Mouse (Mus musculus): ENCODE data around the gene Adora3.

The Adora3 gene

GRCm38 (mm10) chr3:105873451-105874445 is 3.1 kb downstream of the Adora3 start:
- ATAC-seq (ENCODE audit: insufficient number of reproducible peaks, low FRiP score, low TSS enrichment) = no peak

DNA sequence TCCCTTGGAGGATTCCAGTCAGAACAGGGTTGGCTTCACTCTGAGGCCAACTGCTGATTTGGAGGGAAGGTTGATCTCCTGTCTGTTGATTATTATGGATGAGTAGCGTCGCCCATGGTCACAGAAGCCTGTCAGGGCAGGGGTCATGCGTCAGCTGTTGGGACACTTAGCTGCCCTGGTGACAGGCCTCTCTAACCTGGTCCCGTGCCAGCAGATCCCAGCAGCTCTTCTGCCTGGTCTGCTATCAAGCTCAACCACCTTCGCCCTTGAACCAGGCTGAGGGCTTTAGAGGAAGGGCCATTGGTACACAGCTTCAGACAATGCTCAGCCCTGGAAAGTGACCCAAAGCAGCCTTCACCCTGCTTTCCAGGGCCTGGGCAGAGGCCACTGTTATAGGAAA is 5.4 kb downstream of the Adora3 start:
- no peak for ATAC-seq (ENCODE audit: insufficient number of reproducible peaks, low FRiP score, low TSS enrichment)

- ATAC-seq (ENCODE audit: insufficient number of reproducible peaks, low FRiP score, low TSS enrichment) = no peak
These were observed 6.7 kb downstream of the Adora3 start for GRCm38 (mm10) chr3:105877252-105877803.

- no peak for ATAC-seq (ENCODE audit: insufficient number of reproducible peaks, low FRiP score, low TSS enrichment)
These were observed 7.3 kb downstream of the Adora3 start for GRCm38 (mm10) chr3:105877919-105878318.

DNA sequence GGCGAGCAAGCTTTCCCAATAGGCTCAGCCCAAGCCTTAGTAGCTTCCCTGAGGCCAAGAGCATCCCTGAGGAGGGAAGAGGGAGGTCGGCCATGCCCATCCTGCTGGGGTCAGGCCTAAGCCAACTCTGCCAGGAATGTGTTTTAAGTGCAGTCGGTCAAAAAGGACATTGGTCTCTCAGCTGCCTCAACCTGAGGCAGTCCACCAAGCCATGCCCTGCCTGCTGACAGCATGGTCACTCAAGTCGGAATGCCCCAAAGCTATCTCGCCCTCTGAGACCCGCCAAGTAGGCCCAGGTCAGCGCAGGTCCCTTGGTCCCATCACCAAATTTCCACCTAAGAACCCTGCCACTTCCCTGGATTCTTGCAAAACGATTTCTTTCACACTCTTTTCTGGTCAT is 8.1 kb downstream of the Adora3 start:
- no peak for ATAC-seq (ENCODE audit: insufficient number of reproducible peaks, low FRiP score, low TSS enrichment)

DNA sequence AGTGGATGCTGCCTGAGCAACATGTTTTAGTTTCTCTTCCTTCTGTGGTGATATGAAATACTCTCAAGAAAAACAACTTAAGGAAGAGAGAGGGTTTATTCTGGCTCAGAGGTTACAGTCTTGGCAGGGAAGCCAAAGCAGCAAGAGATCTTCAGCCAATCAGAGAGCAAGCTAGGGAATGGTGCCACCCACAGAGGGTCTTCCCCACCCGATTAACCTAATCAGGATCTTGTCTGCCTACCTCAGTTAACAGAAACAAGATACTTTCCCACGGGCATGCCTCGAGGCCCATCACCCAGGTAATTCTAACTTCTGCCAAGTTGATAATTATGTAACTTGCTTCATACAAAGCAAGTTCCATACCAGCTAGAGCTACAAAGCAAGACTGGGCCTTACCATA is 9.8 kb downstream of the Adora3 start:
- no peak for ATAC-seq (ENCODE audit: insufficient number of reproducible peaks, low FRiP score, low TSS enrichment)

DNA sequence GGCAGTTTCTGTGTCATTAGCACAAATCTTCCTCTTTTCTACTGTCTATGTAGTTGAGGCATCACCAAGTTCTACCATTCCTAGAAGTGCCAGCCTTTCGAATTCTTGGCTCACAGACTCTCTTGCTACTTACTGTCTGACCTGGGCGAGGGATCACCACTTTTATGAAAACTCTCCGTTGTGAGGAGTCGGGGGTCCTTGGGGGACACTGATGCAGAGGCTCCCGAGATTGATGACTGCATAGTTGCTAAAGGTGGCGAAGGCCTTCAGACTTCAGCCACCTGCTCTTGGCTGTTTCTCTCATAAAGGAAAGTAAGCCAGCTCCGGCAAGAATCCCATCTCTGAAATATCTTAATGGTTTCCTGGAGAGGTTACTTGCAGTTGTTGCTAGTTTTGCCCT is 11.4 kb downstream of the Adora3 start:
- no peak for ATAC-seq (ENCODE audit: insufficient number of reproducible peaks, low FRiP score, low TSS enrichment)

DNA sequence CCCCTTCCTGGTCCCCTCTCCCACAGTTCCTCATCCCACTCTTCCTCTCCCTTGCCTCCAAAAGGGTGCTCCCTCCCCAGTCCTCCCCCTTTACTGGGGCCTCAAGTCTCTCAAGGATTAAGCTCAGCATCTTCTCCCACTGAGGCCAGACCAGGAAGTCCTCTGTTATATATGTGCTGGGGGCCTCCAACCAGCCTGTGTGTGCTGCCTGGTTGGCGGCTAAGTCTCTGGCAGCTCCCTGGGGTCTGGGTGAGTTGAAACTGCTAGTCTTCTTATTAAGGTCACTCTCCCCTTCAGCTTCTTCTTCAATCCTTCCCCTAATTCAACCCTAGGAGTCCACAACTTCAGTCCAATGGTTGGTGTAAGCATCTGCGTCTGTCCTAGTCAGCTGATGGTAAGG is 12.5 kb downstream of the Adora3 start:
- no peak for ATAC-seq (ENCODE audit: insufficient number of reproducible peaks, low FRiP score, low TSS enrichment)

GRCm38 (mm10) chr3:105888961-105889360 is 18.3 kb downstream of the Adora3 start:
- ATAC-seq (ENCODE audit: insufficient number of reproducible peaks, low FRiP score, low TSS enrichment) = no peak

- no peak for ATAC-seq (ENCODE audit: insufficient number of reproducible peaks, low FRiP score, low TSS enrichment)
These were observed 19.6 kb downstream of the Adora3 start for GRCm38 (mm10) chr3:105890220-105890619.

GRCm38 (mm10) chr3:105891141-105891540 is 20.5 kb downstream of the Adora3 start:
- no peak for ATAC-seq (ENCODE audit: insufficient number of reproducible peaks, low FRiP score, low TSS enrichment)

GRCm38 (mm10) chr3:105891760-105892571 is 21.3 kb downstream of the Adora3 start:
- no peak for ATAC-seq (ENCODE audit: insufficient number of reproducible peaks, low FRiP score, low TSS enrichment)

DNA sequence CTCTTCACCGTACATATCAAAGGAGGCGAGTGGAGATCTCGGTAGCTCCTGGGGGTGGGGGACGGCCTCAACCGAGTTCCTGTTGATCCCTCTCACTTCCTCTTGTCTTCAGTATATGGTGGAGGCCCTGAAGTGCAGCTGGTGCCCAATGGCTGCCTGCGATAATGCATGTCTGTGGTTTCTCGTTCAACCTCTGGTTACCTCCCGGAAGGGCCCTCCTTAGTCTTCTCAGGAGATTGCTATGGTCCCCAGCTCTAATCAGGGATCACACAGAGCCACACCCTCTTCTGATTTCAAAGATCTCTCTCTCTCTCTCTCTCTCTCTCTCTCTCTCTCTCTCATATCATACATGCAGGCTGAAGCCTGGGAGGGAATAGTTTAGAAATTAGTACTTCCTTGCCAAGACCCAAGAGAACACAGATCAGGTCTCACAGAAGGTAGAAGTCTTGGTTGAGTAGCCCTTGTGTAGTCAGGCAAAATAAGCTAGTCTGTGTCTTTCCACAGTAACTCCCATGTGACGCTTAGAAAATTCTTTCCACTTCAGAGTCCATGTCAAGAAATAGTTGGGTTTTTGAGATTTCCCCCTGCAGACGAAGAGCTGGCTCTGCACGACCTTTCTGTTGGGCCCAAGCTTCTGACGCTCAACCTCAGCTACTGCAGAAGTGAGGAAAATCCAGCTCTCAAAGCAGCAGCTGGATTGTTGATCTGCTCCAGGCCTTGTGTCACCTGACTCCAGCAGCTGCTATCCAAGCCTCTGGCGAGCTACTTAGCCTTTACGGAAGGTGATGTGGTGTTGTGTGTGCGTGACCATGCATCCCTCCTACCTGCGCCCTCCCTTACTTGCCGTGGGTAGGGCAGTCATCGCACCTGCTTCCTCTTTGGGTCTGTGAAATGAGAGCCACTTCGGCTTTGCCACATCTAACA is 22.2 kb downstream of the Adora3 start:
- no peak for ATAC-seq (ENCODE audit: insufficient number of reproducible peaks, low FRiP score, low TSS enrichment)

DNA sequence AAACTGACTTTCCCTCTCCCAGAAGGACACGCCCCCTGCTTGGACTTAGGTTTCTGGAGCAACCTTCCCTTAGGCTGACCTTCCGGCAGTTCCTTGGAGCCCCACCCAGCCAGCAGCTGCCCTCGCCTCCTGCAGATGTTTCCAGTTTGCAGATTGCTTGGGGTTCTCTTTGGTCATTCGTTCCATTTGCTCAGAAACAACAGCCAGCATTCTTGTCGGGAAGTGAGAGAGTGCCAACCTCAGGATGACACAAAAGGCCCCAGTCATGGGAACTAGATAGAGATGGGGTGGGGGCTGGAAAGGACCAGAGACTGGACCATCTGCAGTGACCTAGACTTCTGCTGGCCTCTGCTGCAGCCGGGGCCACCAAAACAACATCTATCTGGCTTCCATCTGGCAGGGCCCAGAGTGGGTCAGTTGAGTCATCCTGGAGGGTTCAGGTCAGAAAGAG is 23.3 kb downstream of the Adora3 start:
- ATAC-seq (ENCODE audit: insufficient number of reproducible peaks, low FRiP score, low TSS enrichment) = no peak

DNA sequence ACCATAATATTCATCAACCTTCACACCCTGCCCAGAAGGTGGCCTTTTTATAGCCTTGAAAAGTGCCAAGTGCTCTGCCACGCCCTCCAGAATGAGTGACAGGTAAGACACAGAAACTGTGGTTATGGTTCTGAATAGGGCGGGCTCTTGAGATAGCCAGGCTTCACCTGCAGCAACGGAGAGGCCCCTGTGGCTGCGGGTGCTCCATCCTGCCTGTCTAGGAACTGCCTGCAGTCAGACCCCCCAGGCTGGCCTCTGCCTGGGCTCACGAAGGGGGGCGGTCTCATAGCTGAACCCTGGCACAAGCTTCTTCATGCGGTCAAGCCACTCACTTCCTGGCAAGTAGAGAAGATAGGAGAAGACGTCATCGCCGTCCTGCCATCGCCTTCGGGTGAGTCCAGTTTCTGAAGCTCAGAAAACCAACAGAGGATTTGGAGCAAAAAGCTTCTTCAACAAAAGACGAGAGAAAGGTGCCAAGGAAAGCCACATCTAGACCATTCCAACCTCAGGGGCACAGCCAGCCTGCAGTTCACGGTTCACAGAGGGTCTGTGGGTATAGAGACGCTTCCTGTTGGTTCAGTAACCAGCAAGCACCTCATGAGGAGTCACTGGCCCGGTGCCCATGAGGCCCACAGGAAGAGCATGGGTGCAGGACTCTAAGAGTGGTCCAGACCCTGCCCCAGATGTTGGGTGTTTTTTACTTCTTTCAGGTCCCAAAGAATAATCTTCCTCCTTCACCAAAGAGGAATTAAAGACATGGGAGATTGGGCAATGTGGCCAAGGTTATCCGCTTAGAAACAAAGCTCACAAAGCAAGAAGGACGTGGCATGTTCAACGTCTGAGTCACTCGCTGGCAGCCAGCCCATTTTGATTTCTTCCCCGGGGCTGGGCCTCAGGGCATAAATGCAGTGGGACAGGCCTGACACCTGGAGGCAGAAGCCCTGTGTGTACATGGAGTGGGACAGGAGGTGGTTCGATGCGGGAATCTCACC is 24.2 kb downstream of the Adora3 start:
- no peak for ATAC-seq (ENCODE audit: insufficient number of reproducible peaks, low FRiP score, low TSS enrichment)

- no peak for ATAC-seq (ENCODE audit: insufficient number of reproducible peaks, low FRiP score, low TSS enrichment)
These were observed 26.2 kb downstream of the Adora3 start for GRCm38 (mm10) chr3:105896811-105897210.

DNA sequence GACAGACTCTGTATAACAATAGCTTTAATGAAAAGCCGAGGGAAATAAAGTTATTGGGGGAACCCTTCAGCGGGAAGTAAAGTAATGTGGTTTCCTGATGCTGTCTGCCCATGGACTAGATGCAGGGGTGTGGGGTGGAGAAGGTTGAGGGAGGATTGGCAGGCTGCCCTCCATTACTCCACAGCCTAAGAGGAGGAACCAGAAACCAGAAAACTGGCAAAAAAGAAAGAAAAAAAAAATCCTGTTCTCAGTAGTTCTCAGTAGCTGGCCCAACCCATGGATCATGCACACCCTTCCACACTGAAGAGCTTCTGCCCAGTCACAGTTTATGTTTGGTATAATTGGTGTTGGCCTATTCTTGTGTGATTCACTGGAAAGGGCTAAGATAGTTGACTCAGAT is 27.7 kb downstream of the Adora3 start:
- no peak for ATAC-seq (ENCODE audit: insufficient number of reproducible peaks, low FRiP score, low TSS enrichment)

- no peak for ATAC-seq (ENCODE audit: insufficient number of reproducible peaks, low FRiP score, low TSS enrichment)
These were observed 28.2 kb downstream of the Adora3 start for GRCm38 (mm10) chr3:105898861-105899260.

Data from cerebellum, adult (tissue).